Mouse (Mus musculus): Measurements from ENCODE around the gene Pcyox1.

GRCm38 (mm10) chr6:86364442-86365141 is 32.4 kb downstream of the Pcyox1 start:
- TF ChIP-seq POLR2A (IDR thresholded peaks at IDR 0.05; ENCODE audit: borderline replicate concordance, low read depth, low read length) (no peak), CTCF (IDR thresholded peaks at IDR 0.05; ENCODE audit: low read depth, low read length) (peak; percentile 26; the same call in 1 of the 2 replicates)
